Mouse (Mus musculus): ENCODE measurements around the gene Agtrap.
"Not testable (repeated sequence)": the region's sequence is repeated elsewhere in the genome, so short reads cannot be mapped to it uniquely, and the experiment has no call there.

Gene Agtrap

DNA sequence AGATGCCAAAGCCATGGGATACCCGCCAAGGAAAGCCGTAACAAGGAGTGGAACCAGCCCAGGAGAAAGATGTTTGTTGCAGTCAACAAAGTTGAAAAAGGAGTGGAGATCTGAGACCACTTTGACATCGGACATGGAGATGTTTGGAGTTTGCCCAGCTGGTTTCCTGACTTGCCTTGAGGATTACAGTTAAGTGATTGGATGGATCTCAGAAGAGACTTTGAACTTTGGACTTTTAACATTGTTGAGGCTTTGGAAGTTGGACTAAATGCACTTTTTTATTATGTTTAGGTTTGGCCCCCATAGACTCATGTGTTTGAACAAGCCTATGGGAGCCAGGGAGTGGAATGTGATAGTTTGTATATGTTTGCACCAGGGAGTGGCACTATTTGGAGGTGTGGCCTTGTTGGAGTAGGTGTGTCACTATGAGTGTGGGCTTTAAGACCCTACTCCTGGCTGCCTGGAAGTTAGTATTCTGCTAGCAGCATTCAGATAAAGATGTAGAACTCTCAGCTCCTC is 37.4 kb downstream of the Agtrap start:
- DNase-seq (ENCODE audit: low read depth, low spot score): not testable (repeated sequence)

DNA sequence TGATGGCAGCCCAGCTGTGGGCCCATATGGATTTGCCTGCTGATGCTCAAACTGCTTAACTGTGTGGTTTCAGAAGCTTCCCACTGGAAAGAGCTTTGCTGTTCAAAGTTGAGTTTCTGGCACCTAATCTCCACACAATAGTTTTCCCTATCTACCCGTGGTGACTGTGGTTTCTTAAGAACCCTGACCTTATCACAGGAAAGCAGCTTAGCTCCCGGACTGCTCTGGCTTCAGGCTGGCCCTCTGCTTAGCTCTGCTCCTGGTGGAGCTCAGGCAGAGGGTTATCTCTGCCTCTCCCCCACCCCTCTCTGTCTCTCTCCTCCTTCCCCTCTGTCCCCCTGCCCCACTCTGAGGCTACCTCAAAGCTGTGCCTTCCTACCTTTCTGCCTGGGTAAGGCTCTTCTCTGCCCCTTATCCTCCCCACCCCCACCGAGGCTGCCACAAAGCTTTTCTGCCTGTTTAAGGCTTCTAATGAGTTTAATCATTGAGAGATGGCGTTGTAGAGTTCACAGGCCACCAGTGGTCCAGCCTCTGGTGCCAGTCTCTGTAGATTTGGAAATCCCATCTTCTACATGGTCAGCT is 41.3 kb downstream of the Agtrap start:
- no peak for DNase-seq (ENCODE audit: low read depth, low spot score)

DNA sequence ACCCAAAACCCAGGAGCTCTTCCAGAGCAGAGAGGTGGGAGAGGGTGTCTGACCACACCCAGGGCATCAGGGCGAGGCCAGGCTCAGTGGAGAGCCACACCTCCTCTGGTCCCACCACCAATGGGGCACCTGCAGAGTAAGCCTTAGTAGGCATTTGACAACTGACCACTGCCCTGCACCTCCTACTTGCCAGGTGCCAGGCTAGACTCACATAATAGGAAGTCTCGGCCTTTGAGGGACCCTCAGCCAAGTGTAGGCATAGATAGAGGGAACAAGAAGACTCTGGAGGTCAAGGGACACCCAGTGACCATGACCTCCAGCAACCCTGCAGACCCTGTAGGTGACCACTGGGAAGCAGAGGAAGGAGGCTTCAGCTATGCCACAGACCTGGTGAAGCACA is 43.7 kb downstream of the Agtrap start:
- DNase-seq (ENCODE audit: low read depth, low spot score): no peak

DNA sequence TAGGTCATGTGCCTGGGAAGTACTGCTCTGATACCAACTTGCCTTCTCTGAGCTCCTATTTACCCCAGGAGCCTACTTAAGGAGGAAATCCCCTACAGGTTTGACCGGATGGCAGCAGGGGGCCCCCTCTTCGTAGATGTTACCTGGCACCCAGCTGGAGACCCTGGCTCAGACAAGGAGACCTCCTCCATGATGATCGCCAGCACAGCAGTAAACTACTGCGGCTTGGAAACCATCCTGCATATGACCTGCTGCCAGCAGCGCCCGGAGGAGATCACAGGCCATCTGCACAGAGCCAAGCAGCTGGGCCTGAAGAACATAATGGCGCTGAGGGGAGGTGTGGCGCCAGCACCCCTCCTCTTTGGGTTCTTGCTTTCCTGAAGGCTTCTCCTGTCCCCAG is 44.5 kb downstream of the Agtrap start:
- not testable (repeated sequence) for DNase-seq (ENCODE audit: low read depth, low spot score)

DNA sequence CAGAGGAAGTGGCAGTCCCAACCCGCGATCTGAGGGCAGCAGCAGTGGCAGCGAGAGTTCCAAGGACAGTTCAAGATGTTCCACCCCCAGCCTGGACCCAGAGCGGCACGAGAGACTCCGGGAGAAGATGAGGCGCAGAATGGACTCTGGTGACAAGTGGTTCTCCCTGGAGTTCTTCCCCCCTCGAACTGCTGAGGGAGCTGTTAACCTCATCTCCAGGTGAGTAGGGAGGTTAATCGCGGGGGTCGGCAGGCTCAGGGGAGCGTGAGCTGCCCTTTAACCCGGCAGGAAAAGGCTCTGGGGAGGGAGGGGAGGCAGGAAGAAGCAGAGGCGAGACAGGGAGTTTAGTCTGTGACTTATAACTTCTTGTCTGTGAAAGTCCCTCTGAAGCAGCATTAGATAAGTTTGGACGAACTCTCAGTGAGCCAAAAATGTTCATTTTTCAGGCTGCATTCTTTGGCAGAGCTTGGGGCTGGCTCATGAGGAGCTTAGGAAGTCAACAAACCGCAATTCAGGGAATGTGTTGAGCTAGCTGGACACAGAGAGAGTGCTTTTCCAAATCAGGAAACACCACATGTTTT is 46.1 kb downstream of the Agtrap start:
- DNase-seq (ENCODE audit: low read depth, low spot score): no peak

DNA sequence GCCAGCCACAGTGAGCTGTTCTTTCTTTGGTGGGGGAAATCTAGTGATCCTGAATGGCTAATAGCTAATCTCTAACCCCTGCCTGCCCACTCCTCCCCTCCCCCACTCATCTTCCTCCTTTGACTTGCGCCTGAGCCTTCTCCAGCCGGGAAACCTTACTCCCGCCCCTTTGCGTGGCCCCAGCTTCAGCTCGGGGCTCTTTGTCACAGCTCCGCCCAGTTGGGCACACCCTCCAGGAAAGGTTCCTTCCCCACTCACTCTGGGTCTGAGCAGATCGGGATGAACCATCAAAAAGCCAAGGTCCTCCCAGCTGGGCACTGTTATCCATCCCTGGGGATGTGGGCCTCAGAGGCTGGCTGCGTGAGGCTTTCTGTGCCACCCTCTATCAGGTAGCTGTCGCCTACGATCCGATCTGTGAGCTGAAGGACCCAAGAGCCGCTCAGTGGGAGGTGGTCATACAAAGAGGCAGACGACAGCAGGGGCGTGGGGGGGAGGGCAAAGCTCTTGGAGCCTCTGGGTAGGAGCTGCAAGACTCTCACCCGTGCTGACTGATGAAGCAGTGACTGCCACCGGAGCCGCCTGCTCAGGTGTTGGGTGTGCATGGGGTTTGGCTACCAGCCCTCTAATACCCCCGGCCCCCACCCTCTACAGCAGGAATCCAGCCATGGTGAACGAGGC is 46.8 kb downstream of the Agtrap start:
- DNase-seq (ENCODE audit: low read depth, low spot score): no peak

DNA sequence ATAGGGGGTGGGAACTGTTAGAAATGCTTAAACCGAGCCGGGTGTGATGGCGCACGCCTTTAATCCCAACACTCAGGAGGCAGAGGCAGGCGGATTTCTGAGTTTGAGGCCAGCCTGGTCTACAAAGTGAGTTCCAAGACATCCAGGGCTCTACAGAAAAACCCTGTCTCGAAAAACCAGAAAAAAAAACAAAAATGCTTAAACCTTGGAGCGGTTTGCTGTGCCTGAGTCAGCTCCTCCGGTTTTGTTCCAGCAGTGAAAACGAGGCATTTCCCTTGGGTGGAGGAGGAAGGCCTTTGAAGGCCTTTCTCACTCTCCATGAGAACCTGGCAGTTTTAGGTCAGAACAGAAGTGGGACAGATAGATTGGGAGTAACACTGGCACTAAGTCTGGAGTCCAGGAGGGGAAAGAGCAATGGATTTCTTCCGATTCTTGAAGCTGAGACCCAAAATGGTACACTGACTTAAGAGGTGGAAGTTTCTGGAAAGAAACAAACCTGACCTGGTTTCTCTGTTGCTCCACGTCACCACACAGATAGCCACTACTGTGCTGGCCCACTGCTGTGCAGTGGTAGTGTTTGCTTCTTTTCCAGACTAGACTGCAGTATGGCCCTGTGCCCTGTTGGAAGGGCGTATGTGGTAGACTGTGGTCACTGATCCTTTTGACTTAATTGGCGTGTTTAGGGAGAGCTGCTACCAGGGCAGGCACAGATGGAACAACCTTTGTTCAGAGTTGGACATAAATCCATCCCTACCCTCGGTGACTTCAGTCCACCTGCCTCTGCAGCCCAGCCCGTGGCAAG is 47.6 kb downstream of the Agtrap start:
- DNase-seq (ENCODE audit: low read depth, low spot score): no peak

DNA sequence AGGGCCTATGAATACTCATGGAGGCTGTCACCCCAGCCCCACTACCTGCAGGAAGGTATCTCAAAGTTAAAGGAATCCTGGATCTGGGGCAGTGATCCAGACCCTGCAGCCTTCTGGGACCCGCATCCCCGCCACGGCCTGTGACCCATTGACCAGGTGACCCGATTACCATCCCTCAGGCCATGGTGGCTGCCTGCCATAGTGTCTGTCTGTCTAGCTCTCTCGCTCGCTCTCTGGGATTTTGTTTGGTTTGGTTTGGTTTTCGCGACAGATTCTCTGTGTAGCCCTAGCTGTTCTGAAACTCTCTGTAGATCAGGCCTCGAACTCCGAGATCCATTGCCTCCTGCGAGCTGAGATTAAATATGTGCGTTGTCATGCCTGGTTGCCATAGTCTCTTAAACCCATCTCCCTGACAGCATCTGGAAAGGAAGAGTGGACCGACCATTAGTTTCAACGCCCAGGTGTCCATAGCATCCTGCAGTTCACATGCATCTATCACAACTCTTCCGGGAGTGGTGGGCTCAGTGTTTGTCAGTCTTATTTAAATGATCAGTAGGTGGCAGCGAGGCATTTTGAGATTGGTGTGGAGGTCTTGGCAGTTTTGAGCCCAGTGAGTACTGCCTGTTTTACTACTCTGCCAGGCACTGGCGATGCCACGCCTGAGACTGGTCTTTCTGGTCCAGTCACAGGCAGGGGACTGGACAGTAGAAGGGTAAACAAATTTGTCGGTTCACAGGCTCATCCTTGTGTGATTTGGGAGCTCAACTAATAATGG is 48.4 kb downstream of the Agtrap start:
- DNase-seq (ENCODE audit: low read depth, low spot score): no peak

DNA sequence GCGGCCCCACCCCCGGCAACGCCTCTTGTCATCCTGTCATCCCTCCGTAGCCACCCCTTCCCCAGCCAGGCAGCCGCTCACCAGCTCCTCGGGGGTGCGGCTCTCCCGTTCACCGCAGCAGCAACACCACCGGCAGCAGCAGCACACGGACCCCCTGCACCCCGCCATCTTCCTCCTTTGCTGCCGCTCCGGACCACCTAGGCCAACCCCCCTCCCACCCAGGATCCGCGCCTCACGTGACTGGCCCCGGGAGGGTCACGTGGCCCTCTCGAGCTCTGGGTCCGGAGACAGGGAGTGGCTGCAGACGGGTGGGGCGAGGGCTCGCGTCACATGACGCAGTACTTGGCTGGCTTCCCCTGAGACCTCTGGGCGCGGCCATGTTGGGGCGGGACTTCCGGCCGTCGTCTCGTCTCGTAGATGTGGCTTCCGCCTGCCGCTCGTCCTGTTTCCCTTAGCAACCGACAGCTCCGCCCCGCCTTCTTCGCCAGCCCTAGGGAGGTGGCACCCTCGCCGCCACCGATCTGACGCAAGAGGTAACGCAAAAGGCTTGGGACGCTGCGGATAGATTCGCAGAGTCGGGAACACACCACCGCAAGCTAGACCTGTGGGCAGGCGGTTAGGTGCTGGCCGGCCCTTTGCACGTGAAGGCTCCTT is 49.1 kb downstream of the Agtrap start, which contains the start of the genes Clcn6 and Mthfr:
TSS of gene Clcn6 (minus strand) at position 222 of the 654 bp plus-strand sequence.
TSS of gene Mthfr (plus strand) at position 478 of the 654 bp plus-strand sequence.
- peak; percentile 100 for DNase-seq (ENCODE audit: low read depth, low spot score)

DNA sequence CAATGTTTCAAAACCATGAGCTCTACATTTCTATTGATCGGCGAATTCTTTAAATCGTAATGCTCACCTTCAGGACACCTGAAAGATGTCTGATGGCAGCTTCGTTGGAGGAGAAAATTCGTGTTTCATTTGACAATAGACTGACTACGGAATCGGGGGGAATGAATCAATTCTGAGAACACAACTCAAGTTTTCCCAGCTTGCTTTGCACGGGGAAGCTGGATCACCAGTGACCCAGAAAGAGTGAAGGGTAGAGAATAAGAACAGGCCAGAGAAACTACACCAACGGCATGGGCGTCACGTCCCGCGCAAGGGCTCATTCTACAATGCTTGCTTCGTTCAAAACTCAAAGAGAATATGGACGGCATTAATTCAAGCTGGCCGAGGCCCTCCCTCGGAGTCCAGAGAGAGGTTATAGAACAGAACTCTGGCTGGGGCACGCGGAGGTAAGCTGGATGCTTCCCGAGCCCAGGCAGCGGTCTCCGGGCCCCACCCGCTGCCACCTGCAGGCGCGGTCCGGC is 49.7 kb downstream of the Agtrap start:
- DNase-seq (ENCODE audit: low read depth, low spot score): no peak

DNA sequence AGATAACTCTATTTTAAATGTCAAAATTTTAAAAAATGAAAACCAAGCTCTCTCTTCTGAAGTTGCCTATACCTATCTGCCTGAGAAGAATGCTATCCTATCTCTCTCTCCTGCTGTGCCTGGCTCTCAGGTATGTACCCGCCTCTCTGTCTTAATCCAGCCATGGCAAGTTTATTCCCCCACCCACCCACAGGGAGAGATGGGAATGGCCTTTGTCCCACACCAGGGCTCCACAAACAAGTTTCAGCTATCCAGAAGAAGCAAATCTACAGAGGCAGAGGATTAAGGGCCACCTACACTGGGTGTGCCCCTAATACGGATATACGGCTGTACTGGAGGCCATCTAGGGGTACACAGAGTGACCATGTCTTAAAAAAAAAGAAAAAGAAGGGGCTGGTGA is 52.4 kb downstream of the Agtrap start:
- DNase-seq (ENCODE audit: low read depth, low spot score): no peak

DNA sequence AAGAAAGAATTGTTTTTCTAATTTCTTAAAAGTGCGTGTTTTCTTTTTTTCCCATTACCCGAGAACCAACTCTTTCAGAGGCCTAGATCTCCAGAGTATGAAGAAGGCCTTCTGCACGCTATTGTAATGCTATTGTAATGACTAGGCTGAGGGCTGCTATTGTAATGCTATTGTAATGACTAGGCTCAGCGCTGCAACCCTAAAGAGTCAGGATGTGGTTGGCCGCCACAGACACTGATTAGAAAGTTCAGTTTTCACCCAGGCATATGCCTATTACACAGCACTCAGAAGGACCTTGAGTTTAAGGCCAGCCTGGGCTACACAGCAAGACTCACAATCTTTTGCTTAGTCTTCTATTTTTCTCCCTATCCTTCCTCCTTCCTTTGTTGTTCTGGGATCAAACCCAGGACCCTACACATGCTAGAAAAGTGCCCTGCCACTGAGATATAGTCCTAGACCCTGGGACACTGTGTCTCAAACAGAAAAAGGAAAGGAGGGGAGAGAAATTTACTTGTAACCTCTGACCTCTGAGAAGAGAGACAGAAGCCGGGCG is 53.9 kb downstream of the Agtrap start:
- DNase-seq (ENCODE audit: low read depth, low spot score): no peak

DNA sequence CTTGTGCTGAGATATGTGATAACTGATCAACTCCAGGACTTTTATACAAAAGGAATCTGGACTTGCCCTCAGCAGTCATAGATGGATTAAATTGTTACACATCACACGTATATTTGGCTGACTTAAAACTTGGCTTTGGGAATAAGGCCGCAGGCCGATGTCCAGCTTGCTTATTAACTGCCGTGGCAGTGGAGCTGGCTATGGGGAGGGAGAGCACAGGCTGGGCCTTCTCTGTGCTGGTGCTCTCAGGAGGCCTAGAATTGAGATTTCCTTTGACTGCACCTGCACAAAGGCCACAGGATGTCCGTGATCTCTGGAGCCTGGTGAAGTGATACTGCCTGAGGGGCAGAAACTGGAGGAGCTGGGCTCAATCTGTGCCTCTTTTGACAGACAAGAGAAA is 57.3 kb downstream of the Agtrap start:
- DNase-seq (ENCODE audit: low read depth, low spot score): no peak

DNA sequence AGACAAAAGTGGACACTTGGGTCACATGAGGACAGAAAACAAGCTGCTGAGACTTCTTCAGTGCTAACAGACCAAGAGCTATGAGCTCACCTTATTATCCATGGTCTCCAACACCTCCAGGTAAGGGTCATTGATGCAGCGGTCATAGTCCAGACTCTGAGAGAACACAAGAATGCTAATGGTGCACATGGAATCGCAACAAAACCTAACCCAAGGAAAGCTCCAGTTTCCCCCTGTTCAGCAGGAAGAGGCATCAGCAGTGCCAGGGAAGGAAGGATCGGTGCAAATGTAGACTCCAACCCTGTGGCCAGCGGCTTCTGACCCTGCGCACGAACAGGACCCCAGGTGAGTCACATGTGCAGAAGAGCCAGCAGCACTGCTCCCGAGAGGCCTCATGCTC is 58.5 kb downstream of the Agtrap start:
- no peak for DNase-seq (ENCODE audit: low read depth, low spot score)

All from A20 (cell line).